Mouse (Mus musculus): ENCODE measurements around the gene Aplf.

Gene Aplf

DNA sequence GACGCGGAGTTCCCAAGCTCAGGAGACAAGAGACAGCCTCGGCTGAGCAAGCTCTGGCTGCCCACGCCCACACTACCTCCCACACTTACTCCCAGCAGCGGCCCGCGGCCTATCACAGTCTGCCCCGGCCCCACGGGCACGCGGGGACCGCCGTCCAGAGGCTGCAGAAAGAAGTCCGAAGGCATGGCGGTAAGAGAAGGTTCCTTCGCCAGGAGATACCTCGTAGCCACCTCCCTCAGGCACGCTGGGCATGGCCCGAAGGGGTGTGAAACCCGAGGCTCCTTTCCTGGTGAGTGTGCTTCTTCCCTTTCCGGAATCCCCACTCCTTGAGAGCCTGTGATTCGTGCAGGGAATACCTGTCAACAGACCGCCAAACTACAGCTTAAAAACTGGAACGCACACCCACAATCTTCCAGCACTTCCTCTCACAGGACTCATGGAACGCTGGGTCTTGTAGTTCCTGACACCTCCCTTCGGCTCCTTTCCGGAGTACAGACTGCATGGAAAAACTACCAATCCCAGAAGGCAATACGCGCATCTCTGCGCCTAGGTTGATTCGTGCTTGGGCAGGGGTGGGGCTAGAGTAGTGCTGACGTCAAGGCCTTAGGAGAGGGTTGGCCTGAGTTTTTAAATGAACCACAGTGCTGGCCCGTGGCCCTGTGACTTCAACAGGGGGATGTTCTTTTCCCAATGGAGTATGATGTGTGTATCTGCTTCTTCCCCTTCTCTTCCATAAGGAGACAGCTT lies at the start of gene Aplf:
TSS of gene Aplf (minus strand) at position 423 of the 747 bp plus-strand sequence.
- WGBS = under 1% methylated on average over 33 of the region's 33 CpGs

DNA sequence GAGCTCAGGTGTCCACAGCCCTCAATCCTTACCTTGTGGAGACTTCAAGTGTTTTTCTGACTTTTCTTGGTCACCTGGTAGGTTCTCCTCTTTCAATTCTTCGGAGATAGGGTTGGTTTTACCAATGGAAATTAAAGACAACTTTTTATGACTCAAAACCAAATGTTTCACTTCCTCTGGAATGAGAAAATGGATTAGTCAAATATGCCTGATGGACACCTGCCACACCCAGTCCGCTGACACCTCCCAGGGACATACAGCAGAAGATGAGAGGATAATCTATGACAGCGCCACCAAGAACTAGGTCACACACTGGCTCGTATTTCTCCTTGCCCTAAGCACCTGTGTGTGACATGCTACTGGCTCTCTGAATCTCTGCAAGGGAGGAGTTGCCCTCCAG lies 42.1 kb upstream of the Aplf start:
- 91% methylated on average over 4 of the region's 4 CpGs for WGBS

DNA sequence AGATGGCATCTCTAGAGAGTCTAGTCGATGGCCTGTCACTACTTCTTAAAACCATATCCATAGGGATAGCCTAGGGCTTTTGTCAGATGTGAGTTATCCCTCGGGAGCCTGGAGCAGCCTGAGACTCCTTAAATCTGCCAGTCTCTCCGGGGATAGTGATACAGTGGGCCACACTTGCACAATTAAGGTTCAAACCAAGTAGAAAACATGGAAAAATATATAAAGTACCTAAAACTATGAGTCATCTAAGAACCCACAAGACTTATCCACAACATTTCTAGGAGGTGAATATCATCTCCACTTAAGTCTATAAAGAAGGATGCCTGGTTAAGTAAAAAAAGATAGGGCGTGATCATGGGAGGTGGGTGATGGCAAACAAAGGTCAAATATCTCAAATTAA lies 40.3 kb upstream of the Aplf start:
- WGBS = 89% methylated on average over 4 of the region's 4 CpGs

DNA sequence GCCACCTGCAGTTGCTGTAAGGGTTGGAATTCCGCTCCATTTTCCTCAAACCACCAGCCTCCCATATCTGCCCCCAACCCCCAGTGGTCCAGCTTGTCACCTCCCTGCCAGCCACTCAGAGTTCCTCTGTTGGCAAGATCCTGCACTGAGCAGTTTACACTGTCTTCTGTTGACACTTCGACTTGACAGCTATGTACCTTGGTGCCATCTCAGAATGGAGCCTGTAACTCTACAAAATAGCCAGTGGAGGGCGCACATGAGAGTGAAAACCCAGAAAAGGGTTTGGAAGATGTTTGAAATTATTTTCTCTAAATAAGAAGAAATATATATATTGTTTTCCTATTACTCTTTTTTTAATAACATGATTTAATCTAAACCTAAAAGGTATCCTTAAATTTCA lies 34.3 kb upstream of the Aplf start:
- WGBS = 54% methylated on average over 3 of the region's 3 CpGs

DNA sequence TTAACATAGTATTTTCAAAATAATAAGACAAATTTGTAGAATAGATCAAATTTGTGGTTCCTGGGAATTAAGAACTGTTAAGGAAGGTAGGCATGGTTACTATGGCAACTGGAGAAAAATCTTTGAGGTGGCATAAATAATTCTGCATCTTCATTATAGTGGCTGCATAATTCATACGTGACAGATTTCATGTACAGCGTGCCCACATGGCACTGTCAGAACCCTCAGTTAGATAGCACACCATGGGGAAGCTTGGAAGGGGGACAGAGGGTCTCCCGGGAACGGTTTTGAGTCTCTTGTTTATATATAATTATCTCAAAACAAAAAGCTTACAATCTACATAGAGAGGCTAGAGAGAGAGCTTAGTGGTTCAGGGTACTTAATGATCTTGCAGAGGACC lies 24.6 kb upstream of the Aplf start:
- 54% methylated on average over 4 of the region's 4 CpGs for WGBS

DNA sequence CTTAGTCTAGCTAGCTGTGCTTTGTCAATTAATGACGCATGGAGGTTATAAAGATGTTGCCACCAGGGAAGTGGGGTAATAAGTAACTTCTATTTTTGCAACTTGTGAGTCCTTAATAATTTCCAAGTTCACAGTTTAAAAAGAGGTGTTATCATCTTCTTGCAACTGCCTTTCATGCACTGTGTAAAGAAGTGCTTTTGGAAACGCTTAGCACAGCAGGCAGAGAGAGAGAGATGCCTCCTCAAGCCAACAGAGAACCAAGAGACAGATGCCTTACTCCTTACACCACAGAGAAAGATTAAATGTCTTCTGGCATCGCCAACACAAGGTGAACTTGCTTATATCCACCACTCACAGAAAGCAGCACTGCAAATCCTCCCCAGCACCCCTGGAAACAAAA lies 24.0 kb upstream of the Aplf start:
- 57% methylated on average over 3 of the region's 3 CpGs for WGBS

DNA sequence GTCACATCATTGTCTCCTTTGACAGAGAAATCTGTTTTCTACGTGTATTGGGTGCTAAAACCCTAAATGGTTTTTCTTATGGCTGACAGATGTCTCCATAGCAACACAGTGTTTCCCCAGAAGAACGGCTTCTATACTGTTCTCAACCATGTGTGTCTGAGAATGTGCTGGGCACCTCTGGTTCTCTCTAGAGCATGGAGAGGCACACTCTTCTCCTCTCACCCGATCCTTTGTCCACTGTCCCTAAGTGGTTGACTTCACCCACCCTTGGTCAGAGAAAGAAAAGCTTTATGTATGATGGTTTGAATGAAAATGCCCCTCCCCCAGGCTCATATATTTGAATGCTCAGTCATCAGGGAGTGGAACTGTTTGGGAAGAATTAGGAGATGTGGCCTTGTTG lies 8.4 kb upstream of the Aplf start:
- WGBS = 42% methylated on average over 3 of the region's 3 CpGs

DNA sequence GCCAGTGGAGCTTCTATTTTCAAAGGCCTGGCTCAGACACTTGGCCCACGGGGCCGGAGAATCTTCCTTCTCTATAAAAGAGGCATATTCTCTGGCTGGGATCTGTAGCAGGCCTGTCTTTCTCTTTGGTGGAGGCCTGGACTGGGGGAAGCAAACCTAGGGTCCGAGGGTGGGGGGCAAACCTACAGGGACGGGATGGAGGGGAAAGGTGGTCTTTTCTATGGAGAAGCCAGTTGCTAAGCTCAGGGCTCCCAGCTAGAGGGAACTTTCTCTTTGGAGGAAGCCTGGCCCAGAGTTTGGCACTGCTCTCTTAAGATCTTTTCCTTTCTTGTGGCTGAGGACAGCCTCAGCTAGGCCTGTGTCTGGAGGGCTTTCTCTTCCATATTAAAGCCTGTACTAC lies 668 bp upstream of the Aplf start:
- 38% methylated on average over 4 of the region's 4 CpGs for WGBS

DNA sequence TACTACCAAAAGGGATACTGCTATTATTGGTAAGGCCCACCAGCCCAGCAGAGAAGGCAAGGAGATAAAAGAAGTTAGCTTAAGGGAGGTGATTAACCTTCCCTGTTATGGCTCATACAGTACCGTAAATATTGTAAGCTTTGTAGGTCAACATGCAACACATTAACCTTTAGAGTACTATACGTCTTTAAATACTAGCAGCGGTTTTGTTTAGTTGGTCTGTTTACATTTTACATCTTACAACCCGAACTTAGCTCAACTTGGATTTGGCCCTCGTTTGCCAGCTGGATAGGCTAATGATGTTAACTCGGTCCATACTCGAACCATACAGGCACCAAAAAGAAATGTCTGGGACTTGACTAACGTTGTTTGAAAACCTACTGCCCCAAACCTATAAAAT lies 640 bp downstream of the Aplf start:
- WGBS = 5% methylated on average over 8 of the region's 8 CpGs

DNA sequence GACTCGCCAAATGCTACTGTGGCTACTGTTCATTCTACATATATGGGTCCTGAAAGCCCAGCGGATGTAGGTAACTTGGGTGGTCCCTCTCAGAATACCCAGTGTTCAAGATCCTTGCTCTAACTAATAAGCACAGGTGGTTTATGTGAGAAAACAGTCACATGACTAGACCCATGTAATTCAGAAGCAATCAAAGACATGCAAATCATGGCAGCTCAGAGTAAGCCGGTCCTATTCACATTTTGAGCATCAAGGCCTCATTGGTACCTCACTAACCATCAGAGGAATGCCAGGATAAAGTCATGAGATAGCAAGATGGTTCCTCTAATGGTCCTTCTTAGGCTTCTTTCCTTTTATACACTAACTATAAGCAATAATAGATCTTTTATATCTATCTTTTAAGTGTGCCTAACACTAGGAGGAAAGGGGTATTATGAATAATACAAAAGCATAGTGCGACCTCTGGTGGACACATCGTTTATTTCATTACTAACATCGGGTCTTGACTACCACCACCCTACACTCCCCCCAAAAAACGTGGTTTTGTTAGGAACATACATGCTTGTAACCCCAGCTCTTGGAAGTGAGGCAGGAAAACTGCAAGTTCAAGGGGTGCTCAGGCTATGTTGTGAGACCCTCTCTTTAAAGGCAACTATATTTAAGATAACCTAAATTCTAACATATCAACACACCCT lies 2.0 kb downstream of the Aplf start:
- whole genome bisulfite sequencing = 26% methylated on average over 7 of the region's 7 CpGs

DNA sequence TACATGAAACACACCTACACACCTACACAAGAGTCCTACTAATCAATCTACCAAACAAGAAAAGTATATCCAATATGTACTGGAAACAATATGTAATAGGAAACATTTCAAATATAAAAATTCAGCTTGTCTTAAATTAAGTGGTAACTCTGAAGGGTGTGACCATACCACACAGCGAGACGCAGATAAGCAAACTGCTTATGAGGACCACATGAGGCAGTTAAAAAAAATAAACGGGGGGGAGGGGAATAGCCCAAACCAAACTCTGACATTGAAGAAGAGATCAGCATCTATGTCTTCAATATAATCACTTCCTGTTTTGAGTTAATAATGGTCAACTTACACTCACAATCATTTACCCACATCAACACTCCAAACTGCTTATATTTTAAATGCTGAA lies 3.3 kb downstream of the Aplf start:
- 96% methylated on average over 3 of the region's 3 CpGs for WGBS

DNA sequence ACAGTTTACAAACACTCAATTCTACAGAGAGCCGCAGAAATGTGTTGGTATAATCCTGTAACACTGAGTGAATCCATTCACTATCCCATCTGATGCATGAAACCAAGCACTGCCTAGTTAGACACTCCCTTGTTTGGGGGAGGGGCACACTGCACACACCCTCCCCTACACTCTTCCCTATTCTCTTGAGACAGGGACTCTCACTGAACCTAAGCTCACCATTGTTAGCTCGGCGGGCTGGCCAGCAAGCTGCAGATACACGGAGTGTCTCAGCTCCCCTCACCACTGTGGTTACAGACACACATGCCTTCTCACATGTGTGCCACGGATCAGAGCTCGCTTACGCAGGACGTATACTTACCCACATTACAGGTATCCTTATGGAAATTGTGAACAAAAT lies 4.2 kb downstream of the Aplf start:
- WGBS = 81% methylated on average over 8 of the region's 8 CpGs

DNA sequence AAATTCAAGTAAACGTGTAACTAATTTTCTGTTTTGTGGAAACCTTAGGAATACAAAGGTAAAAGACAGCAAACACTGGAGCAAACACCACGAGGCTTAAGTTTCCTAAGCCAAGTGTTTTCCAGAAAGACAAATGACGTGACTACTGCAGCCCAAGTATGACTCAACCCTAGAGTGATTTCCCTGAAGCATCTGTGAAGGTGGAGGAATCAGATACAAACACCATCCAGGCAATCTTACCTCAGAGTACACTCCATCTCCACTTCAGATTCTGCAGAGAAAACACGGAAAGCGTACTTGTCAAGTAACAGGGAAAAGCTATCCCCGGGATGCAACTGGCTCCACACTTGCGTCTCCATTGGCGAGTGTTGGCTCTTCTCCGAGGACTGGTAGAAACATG lies 8.5 kb downstream of the Aplf start:
- WGBS = 89% methylated on average over 9 of the region's 9 CpGs

DNA sequence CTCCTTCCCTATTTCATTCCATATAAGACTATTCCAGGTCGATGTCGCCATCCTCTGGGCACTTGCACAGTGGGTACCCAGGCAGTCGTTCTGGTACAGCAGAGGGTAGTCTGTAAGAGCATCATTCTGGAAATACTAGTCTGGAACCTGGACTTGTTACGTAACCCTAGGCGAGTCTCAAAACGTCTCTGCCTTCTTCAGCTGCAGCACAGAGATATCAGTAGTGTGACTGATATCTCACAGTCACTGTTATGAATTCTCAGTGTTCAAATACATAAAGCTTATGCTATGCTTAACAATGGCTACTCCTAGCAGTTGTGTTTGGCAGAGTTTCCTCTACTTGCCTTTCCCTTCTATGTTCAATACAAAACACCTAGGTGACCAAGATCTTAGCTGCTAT lies 9.8 kb downstream of the Aplf start:
- WGBS = 69% methylated on average over 6 of the region's 6 CpGs

DNA sequence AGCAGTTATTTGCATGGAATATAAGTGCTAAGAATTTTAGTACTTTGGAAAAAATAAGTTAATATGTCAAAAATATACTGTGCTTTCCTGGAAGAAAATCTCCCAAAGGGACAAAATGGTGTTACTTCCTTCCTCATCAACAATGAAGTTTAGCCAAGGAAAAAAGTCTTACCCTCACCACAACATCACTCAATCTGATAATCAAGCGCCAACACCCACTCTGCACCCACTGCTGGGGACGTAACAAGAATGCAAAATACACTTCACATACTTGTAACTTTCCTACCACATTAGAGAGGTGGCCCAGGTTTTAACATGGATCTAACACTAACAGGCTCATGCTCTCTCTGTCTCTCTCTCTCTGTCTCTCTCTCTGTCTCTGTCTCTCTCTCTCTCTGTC lies 10.3 kb downstream of the Aplf start:
- 96% methylated on average over 2 of the region's 2 CpGs for WGBS

DNA sequence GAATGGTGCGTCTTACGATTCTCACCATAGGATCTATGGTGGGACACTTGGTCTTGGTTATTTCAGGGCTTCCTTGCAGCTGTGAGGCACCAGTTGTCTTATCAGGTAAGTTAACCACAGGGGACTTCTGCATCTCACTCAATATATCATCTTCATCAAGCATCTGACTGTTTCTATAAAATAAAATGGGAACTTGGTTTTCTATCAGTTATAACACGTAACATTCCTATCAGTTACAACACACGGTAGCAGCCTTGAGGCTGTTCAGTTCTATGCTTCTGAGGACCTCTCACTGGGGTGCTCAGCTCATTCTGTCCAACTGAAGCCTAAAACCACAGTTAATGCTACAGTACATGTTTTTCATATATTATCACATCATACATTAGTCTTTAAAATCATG lies 13.2 kb downstream of the Aplf start:
- WGBS = 96% methylated on average over 4 of the region's 4 CpGs

DNA sequence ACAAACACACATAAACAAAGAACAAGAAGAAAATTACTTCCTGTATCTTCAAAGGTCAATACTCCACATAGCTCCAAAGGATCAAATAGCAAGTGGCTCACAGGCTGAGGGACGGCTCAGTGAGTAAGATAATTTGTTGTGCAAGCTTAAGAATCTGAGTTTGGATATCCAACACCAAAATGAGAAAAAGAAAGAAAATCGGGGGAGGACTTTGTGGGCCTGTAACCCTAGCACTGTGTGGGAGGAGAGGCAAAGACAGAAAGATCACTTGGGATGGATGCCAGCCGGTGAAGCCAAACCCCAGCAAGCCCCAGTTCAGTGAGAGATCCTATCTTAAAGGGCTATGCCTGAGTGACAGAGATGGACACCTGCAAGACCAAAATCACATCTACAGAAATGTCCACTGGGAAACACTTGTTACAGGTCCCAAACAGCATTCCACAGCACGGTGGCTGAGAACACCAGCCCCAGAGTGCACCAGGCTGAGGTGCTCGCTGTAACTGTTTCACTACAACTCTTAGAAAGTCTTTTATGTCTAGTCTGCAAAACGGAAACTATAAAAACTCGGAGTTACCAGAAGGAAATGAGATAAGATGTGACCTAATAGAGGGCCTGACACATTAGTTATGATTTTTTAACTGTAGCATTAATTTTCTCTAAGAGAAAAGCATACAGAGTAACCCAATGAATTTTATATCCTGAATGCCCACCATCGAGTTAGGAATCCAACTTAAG lies 17.9 kb downstream of the Aplf start:
- WGBS = 76% methylated on average over 8 of the region's 8 CpGs

DNA sequence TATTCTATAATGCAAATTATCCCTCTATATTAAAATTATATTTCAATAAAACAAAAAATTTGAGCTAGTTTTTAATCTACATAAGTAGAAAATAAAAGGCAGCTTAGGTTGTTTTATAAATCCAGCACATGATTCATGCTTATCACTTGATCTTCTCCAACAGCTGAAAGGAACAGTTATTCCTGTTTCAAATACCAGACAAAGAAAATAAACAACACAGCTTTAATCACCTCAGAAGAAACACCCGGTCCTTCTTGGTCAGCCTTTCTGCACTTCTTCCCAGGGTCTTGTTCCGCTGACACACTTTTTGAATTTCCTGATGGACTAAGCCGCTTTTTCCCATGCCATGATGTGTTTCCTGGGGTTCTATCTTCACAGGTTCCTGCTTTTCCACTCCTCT lies 18.5 kb downstream of the Aplf start:
- 73% methylated on average over 3 of the region's 3 CpGs for WGBS

DNA sequence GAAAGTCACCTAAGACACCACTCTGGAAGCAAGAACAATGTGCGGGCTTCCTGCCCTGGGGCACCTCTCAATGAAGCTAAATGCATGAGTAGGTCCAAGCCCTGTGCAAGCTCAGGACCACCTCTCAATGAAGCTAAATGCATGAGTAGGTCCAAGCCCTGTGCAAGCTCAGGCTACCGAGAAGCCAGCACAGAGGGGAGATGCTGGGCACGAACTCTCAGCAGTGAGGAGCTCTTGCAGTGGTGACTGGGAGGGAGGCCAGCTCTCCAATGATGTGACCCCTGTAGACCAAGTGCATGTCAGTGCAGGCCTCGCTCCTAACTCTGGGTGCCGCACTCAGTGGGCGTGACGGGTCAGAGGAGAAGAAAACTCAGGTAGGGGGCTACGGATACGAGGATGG lies 19.3 kb downstream of the Aplf start:
- 93% methylated on average over 9 of the region's 9 CpGs for WGBS

DNA sequence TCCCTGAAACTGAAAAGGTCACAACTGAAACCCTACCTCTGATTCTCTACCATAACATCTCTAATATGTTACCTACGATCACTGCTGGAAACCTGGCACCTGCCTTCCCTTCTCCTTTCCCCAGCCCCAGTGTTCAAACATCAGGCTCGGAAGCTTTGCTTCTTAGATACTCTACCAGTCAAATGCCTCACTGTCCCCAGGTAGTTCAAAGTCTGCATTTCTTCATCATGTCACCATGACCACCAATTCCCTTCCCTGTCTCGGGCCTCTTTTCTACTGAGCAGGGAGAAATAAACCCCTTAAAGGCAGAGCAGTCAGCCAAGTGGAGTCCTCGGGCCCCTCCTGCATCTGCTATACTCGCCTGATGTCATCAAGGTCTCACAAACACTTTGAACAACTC lies 20.2 kb downstream of the Aplf start:
- WGBS = 93% methylated on average over 5 of the region's 5 CpGs

DNA sequence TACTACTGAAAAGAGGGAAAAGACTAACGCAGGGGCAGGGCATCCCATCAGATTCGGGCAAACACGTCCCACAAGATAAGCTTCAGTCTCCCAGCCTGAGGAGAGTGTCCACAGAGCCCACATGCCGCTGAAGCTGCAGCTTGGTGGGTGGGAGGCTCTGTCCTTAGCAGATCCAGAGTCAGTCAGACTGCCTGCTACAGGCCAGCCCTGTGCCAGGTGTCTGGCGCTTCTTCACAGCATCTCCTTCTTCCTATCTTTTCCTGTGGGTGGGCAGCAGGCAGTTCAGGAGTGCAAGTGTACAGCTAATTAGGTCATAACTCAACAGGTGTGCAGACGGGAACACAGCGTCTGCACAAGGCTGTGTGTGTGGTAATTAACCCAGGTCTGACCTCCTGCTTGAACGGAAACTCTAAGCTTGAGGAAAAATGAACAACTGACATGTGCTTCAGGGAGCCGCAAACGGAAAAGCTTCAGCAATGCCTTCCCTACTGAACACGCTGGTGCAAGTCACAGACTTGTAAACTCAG lies 33.8 kb downstream of the Aplf start:
- WGBS = 76% methylated on average over 11 of the region's 11 CpGs

DNA sequence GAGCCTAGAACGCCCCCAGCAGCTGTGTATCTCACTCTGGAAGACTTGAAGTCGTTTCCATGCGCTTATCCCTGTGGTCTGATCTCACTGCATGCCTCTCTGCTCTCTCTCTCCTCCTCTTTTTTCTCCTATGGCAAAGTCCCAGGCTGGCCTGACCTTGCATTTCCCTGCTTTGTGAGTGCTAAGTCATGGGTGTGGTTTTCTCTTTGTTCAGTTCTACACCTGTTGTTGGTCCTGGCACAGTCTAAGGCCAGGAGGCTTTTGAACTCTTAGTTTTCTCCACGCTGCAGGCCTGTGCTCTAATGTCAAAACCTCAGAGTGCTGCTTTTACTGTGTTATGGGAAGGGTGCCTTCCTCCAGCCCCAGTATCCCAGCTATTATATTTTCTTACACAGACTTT lies 39.8 kb downstream of the Aplf start:
- 86% methylated on average over 4 of the region's 4 CpGs for WGBS

DNA sequence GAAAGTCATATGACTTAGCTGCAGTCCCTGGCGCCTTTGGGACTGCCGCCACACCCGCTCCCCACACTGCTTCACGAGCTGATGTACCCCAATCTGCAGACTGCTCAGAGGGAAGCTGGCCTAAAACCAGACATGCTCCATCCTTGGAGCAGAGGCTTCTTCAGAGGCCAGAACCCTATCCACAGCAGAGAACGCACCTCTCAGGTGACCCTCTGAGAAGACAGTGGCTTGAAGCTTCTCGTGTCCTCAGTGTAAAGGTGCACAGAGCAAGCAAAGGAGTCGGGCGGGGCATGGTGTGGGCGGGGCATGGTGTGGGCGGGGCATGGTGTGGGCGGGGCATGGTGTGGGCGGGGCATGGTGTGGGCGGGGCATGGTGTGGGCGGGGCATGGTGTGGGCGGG lies 43.1 kb downstream of the Aplf start:
- WGBS = 82% methylated on average over 15 of the region's 15 CpGs
